In the genomic region with DNA sequence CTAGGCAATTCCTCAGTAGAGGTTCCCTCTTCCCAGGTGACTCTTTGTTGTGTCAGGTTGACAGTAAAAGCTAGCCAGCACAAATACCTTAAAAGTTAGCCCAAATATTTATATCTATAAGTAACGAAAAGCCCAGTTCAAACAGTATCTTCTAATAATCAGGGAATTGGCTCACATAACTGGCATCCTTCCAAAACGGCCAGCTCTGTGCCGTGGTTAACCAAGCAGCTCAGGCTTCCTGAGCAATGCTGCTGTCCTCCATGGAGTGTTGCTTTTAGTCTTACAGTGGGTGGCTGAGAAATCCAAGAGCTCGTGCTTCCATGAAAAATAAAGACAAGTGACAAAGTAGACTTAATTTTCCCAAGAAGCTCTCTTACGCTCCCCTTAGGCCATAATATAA, we compare ENCODE assay signal across 16 mouse cellular contexts.
DNase-seq lines count a peak whose midpoint lies in the region; ATAC-seq lines count a peak whose summit lies in the region.
"Had no signal": no experiment of that assay in that cellular context is flagged by ENCODE, and none has a peak within 500 bp of the region (broad histone marks: within the 10 kb centered on the region; RNA-seq: fewer than 3 reads in every experiment).

No protein-coding gene starts in this region.

- ATAC-seq in cerebellum, adult (ENCODE audit: insufficient number of reproducible peaks, low FRiP score, low TSS enrichment) = no peak
- ATAC-seq: forebrain, embryonic 13.5 days; hindbrain, embryonic 16.5 days; lung, postnatal 0 days; midbrain, embryonic 16.5 days had no signal

- DNase-seq in cerebellum, adult 11 months = peak; percentile 13
- DNase-seq in kidney, postnatal 10 days = peak; percentile 38
- DNase-seq in kidney, adult 18-20 months = no peak
- DNase-seq in 416B (ENCODE audit: low read depth) = peak; percentile 63
- DNase-seq in cerebellum, adult 9-10 months = peak; percentile 39
- DNase-seq in retina, embryonic 14.5 days (ENCODE audit: low spot score) = no peak
- DNase-seq: embryo, embryonic 11 days; heart, postnatal 14 days; kidney, adult 11 months; liver, embryonic 13.5 days; spleen, adult 18-20 months had no signal

Comparison
In these comparisons a context has a peak if more than half of its experiments do, and no peak if none do; other contexts are left out.
1. DNase-seq: peak in cerebellum, adult 11 months (single experiment), kidney, postnatal 10 days (single experiment), 416B (single experiment) and cerebellum, adult 9-10 months (single experiment); none in kidney, adult 18-20 months (single experiment) and retina, embryonic 14.5 days (single experiment).